Mouse (Mus musculus) lung, postnatal 36 days (tissue): ENCODE measurements around the gene Hip1r.
A peak's percentile ranks its signal among the peaks of the same experiment; 100 is the strongest.

Experiments used
- DNase-seq: peaks from one replicate; pipeline ENCODE4 v3.0.0; 2022; ENCODE audit warnings: mixed read lengths

The Hip1r gene

GRCm38 (mm10) chr5:123973299-123974178 is at the start of gene Hip1r:
TSS of gene Hip1r (plus strand) at chr5:123973628.
- DNase-seq, result peak; percentile 92

GRCm38 (mm10) chr5:123927118-123927517 is 46.3 kb upstream of the Hip1r start, which contains the start of gene Gm43518:
TSS of gene Gm43518 (plus strand) at chr5:123927418.
- no peak for DNase-seq

GRCm38 (mm10) chr5:123930508-123930989 is 42.9 kb upstream of the Hip1r start, which contains the start of gene Ccdc62:
TSS of gene Ccdc62 (plus strand) at chr5:123930679.
- DNase-seq, result peak; percentile 96

- no peak for DNase-seq
These were observed 42.3 kb upstream of the Hip1r start for GRCm38 (mm10) chr5:123931131-123931530.

GRCm38 (mm10) chr5:123932927-123933326 is 40.5 kb upstream of the Hip1r start:
- DNase-seq, result no peak

GRCm38 (mm10) chr5:123933556-123933955 is 39.9 kb upstream of the Hip1r start:
- DNase-seq, result no peak

- no peak for DNase-seq
These were observed 39.4 kb upstream of the Hip1r start for GRCm38 (mm10) chr5:123933957-123934591.

- no peak for DNase-seq
These were observed 37.5 kb upstream of the Hip1r start for GRCm38 (mm10) chr5:123935931-123936330.

- DNase-seq, result no peak
These were observed 34.9 kb upstream of the Hip1r start for GRCm38 (mm10) chr5:123938479-123938878.

GRCm38 (mm10) chr5:123946546-123946945 is 26.9 kb upstream of the Hip1r start:
- no peak for DNase-seq

- DNase-seq, result peak; percentile 84
These were observed 26.2 kb upstream of the Hip1r start for GRCm38 (mm10) chr5:123947041-123947761.

GRCm38 (mm10) chr5:123952365-123953045 is 20.9 kb upstream of the Hip1r start:
- no peak for DNase-seq

- no peak for DNase-seq
These were observed 16.2 kb upstream of the Hip1r start for GRCm38 (mm10) chr5:123957213-123957612.

GRCm38 (mm10) chr5:123959018-123959417 is 14.4 kb upstream of the Hip1r start:
- DNase-seq, result no peak

GRCm38 (mm10) chr5:123960129-123960528 is 13.3 kb upstream of the Hip1r start:
- peak; percentile 48 for DNase-seq

GRCm38 (mm10) chr5:123961046-123961445 is 12.4 kb upstream of the Hip1r start:
- DNase-seq, result no peak

- no peak for DNase-seq
These were observed 9.2 kb upstream of the Hip1r start for GRCm38 (mm10) chr5:123964208-123964607.

- DNase-seq, result no peak
These were observed 6.7 kb upstream of the Hip1r start for GRCm38 (mm10) chr5:123966759-123967158.

GRCm38 (mm10) chr5:123968468-123968867 is 5.0 kb upstream of the Hip1r start:
- no peak for DNase-seq

GRCm38 (mm10) chr5:123969216-123969615 is 4.2 kb upstream of the Hip1r start:
- no peak for DNase-seq

GRCm38 (mm10) chr5:123970576-123970975 is 2.9 kb upstream of the Hip1r start:
- no peak for DNase-seq

GRCm38 (mm10) chr5:123972453-123972852 is 975 bp upstream of the Hip1r start:
- DNase-seq, result no peak

- DNase-seq, result peak; percentile 40
These were observed 704 bp downstream of the Hip1r start for GRCm38 (mm10) chr5:123974179-123974485.
